Comparison of ENCODE assay signal across 10 mouse cellular contexts in genomic region chr16:30791048-30791855, GRCm38 (mm10).
DNase-seq lines count a peak whose midpoint lies in the region; ATAC-seq lines count a peak whose summit lies in the region.
"Had no signal": no experiment of that assay in that cellular context is flagged by ENCODE, and none has a peak within 500 bp of the region (broad histone marks: within the 10 kb centered on the region; RNA-seq: fewer than 3 reads in every experiment).

No protein-coding gene starts in this region.

- H3K27ac ChIP-seq in hindbrain, embryonic 15.5 days (replicated peaks) = peak overlapping the region; percentile 68; the same call in 1 of the 2 replicates
- H3K27ac ChIP-seq in hindbrain, embryonic 16.5 days (ENCODE audit: low read depth, low read length) = no peak overlapping the region
- H3K27ac ChIP-seq in neural tube, embryonic 13.5 days (replicated peaks) = peak overlapping the region; percentile 61; the same call in 1 of the 2 replicates
- H3K27ac ChIP-seq in limb, embryonic 10.5 days = peak overlapping the region; percentile 87
- H3K27ac ChIP-seq: liver, embryonic 14.5 days had no signal

- ATAC-seq in hindbrain, embryonic 15.5 days (ENCODE audit: low FRiP score, low read depth) = no peak
- ATAC-seq in hindbrain, embryonic 16.5 days = no peak
- no peak for ATAC-seq in neural tube, embryonic 13.5 days (ENCODE audit: low read depth)

- no peak overlapping the region for H3K4me3 ChIP-seq in hindbrain, embryonic 15.5 days
- H3K4me3 ChIP-seq in hindbrain, embryonic 16.5 days (ENCODE audit: low read length) = no peak overlapping the region
- no peak overlapping the region for H3K4me3 ChIP-seq in neural tube, embryonic 13.5 days
- no peak overlapping the region for H3K4me3 ChIP-seq in limb, embryonic 10.5 days

- no peaks in the 10 kb centered on the region for H3K36me3 ChIP-seq in hindbrain, embryonic 15.5 days
- H3K36me3 ChIP-seq in hindbrain, embryonic 16.5 days (ENCODE audit: control insufficient read depth, insufficient read depth, low read length) = no peaks in the 10 kb centered on the region
- no peaks in the 10 kb centered on the region for H3K36me3 ChIP-seq in neural tube, embryonic 13.5 days
- no peaks in the 10 kb centered on the region for H3K36me3 ChIP-seq in limb, embryonic 10.5 days
- H3K36me3 ChIP-seq: G1E had no signal

- H3K4me2 ChIP-seq in hindbrain, embryonic 15.5 days = no peak overlapping the region
- H3K4me2 ChIP-seq in hindbrain, embryonic 16.5 days (ENCODE audit: low read length) = no peak overlapping the region
- H3K4me2 ChIP-seq in neural tube, embryonic 13.5 days = no peak overlapping the region

- H3K4me1 ChIP-seq in hindbrain, embryonic 15.5 days (replicated peaks) = peaks cover 27% of the 10 kb centered on the region
- H3K4me1 ChIP-seq in hindbrain, embryonic 16.5 days (ENCODE audit: control insufficient read depth, insufficient read depth, low read depth, low read length) = peaks cover 12% of the 10 kb centered on the region
- peaks cover 31% of the 10 kb centered on the region for H3K4me1 ChIP-seq in neural tube, embryonic 13.5 days (replicated peaks)
- peaks cover 35% of the 10 kb centered on the region for H3K4me1 ChIP-seq in limb, embryonic 10.5 days

- no peak overlapping the region for H3K9ac ChIP-seq in hindbrain, embryonic 15.5 days
- no peak overlapping the region for H3K9ac ChIP-seq in hindbrain, embryonic 16.5 days (ENCODE audit: low read depth, low read length)
- H3K9ac ChIP-seq in neural tube, embryonic 13.5 days = no peak overlapping the region
- H3K9ac ChIP-seq: liver, embryonic 14.5 days had no signal

- DNase-seq in neural tube, embryonic 10.5 days (ENCODE audit: extremely low spot score, low spot score) = no peak
- peak; percentile 23 for DNase-seq in limb, embryonic 10.5 days (ENCODE audit: low spot score)
- DNase-seq in yolk sac, embryonic 10.5 days (ENCODE audit: low spot score) = peak; percentile 23
- no peak for DNase-seq in thymus, postnatal 10 days (ENCODE audit: low spot score in 2 of 2)
- DNase-seq in retina, embryonic 14.5 days (ENCODE audit: low spot score) = no peak

- H3K9me3 ChIP-seq in hindbrain, embryonic 15.5 days = no peaks in the 10 kb centered on the region
- H3K9me3 ChIP-seq in hindbrain, embryonic 16.5 days (ENCODE audit: control insufficient read depth, low read length) = no peaks in the 10 kb centered on the region
- H3K9me3 ChIP-seq in neural tube, embryonic 13.5 days = no peaks in the 10 kb centered on the region
- no peaks in the 10 kb centered on the region for H3K9me3 ChIP-seq in limb, embryonic 10.5 days (replicated peaks)
- H3K9me3 ChIP-seq: G1E had no signal

- WGBS in hindbrain, embryonic 15.5 days = 55% methylated on average over 10 of the region's 10 CpGs
- 49% methylated on average over 10 of the region's 10 CpGs for WGBS in hindbrain, embryonic 16.5 days
- WGBS in neural tube, embryonic 13.5 days = 60% methylated on average over 10 of the region's 10 CpGs
- 78% methylated on average over 10 of the region's 10 CpGs for WGBS in limb, embryonic 10.5 days

- H3K27me3 ChIP-seq in hindbrain, embryonic 15.5 days = no peaks in the 10 kb centered on the region
- no peaks in the 10 kb centered on the region for H3K27me3 ChIP-seq in hindbrain, embryonic 16.5 days (replicated peaks; ENCODE audit: control insufficient read depth, insufficient read depth, low read length)
- peaks cover 4% of the 10 kb centered on the region; the same call in 1 of the 2 replicates for H3K27me3 ChIP-seq in neural tube, embryonic 13.5 days
- no peaks in the 10 kb centered on the region for H3K27me3 ChIP-seq in limb, embryonic 10.5 days (ENCODE audit: low read depth, poor library complexity, severe bottlenecking)

Comparison
In these comparisons a context has a peak if more than half of its experiments do, and no peak if none do; other contexts are left out.
1. DNase-seq: peak in limb, embryonic 10.5 days (single experiment) and yolk sac, embryonic 10.5 days (single experiment); none in neural tube, embryonic 10.5 days (single experiment), thymus, postnatal 10 days (0 of 2) and retina, embryonic 14.5 days (single experiment).